Mouse (Mus musculus): ENCODE measurements at regions not wholly inside any gene's neighbourhood (a gene's known extent, or its start where the extent isn't known, plus 50 kb on each side); places are given as distances from the start of the nearest gene placed in this dataset.

GRCm38 (mm10) chr15:63658031-63658521, 186.9 kb downstream of the Gsdmc2 start:
- no peaks in the 10 kb centered on the region for H3K36me3 ChIP-seq (replicated peaks in 1 of 2; ENCODE audit: control insufficient read depth in 1 of 2, insufficient read depth in 1 of 2, low read length in 1 of 2)
- no peak overlapping the region for H3K9ac ChIP-seq (ENCODE audit: insufficient read depth, low read depth)
- dilution Hi-C loops (cut with MboI; ENCODE audit: extremely low pct_ligation_motif_present, extremely low pct_unique_long_range_greater_than_20kb, low sequenced_read_pairs) = no loop called here
- TF ChIP-seq TBP (conservative IDR thresholded peaks at IDR 0.05; ENCODE audit: low read depth, low read length) (no peak), BHLHE40 (IDR thresholded peaks at IDR 0.05; ENCODE audit: low read depth, low read length) (no peak), NRF1 (IDR thresholded peaks at IDR 0.05; ENCODE audit: low read depth, low read length) (no peak), KAT2A (IDR thresholded peaks at IDR 0.05; ENCODE audit: insufficient replicate concordance, low read length) (no peak), JUN (IDR thresholded peaks at IDR 0.05; ENCODE audit: insufficient read depth, low read depth, low read length) (no peak), ZKSCAN1 (IDR thresholded peaks at IDR 0.05; ENCODE audit: borderline replicate concordance, low read depth, low read length) (no peak), NELFE (IDR thresholded peaks at IDR 0.05; ENCODE audit: low read depth, low read length) (no peak), USF2 (conservative IDR thresholded peaks at IDR 0.05; ENCODE audit: low read depth, low read length) (no peak), USF1 (IDR thresholded peaks at IDR 0.05; ENCODE audit: low read depth, low read length) (no peak), ZC3H11A (IDR thresholded peaks at IDR 0.05; ENCODE audit: low read depth, low read length) (no peak), RCOR1 (conservative IDR thresholded peaks at IDR 0.05; ENCODE audit: low read depth, low read length) (no peak), GABPA (IDR thresholded peaks at IDR 0.05; ENCODE audit: insufficient replicate concordance, low read depth, low read length) (no peak), CHD2 (IDR thresholded peaks at IDR 0.05; ENCODE audit: low read length) (no peak), JUND (conservative IDR thresholded peaks at IDR 0.05; ENCODE audit: low read depth, low read length) (no peak), MAX (IDR thresholded peaks at IDR 0.05; ENCODE audit: low read length) (no peak)
- H3K4me1 ChIP-seq (ENCODE audit: control insufficient read depth in 1 of 2, insufficient read depth in 2 of 2) = peaks cover 0 to 14% of the 10 kb centered on the region in 2 experiments; a peak in 2 of 4 replicates
- H3K27ac ChIP-seq (ENCODE audit: insufficient read depth, low read depth) = no peak overlapping the region
- H3K4me3 ChIP-seq (replicated peaks in 1 of 3; ENCODE audit: low read depth in 2 of 3, low read length in 2 of 3, poor library complexity in 1 of 3) = no peak overlapping the region
- no peaks in the 10 kb centered on the region for H3K27me3 ChIP-seq (replicated peaks)
- no peaks in the 10 kb centered on the region for H3K79me2 ChIP-seq (replicated peaks; ENCODE audit: control insufficient read depth, extremely low read depth, insufficient read depth, poor library complexity, severe bottlenecking)
- DNase-seq (ENCODE audit: extremely low read depth) = no peak
- H3K4me2 ChIP-seq (ENCODE audit: insufficient read depth, low read depth, poor library complexity, severe bottlenecking) = no peak overlapping the region
- H3K9me3 ChIP-seq (replicated peaks; ENCODE audit: low read length) = no peaks in the 10 kb centered on the region
- in situ Hi-C loops (cut with MboI; ENCODE audit: low pct_ligation_motif_present, low pct_unique_long_range_greater_than_20kb, low sequenced_read_pairs) = no loop called here

GRCm38 (mm10) chr15:63652216-63652961, 192.6 kb downstream of the Gsdmc2 start:
- dilution Hi-C loops (cut with MboI; ENCODE audit: extremely low pct_ligation_motif_present, extremely low pct_unique_long_range_greater_than_20kb, low sequenced_read_pairs) (no loop called here), in situ Hi-C loops (cut with MboI; ENCODE audit: low pct_ligation_motif_present, low pct_unique_long_range_greater_than_20kb, low sequenced_read_pairs) (loop anchor here (5.0 kb wide), 1 partner anchor 1670 kb away; no protein-coding TSS in a partner anchor)
- Histone ChIP-seq H3K4me2 (ENCODE audit: insufficient read depth, low read depth, poor library complexity, severe bottlenecking) (0 out of 2 replicates have a peak overlapping the region, but pooled peaks have one; percentile 6), H3K9ac (ENCODE audit: insufficient read depth, low read depth) (no peak overlapping the region), H3K27ac (ENCODE audit: insufficient read depth, low read depth) (no peak overlapping the region), H3K79me2 (replicated peaks; ENCODE audit: control insufficient read depth, extremely low read depth, insufficient read depth, poor library complexity, severe bottlenecking) (no peaks in the 10 kb centered on the region), H3K4me1 (ENCODE audit: control insufficient read depth in 1 of 2, insufficient read depth in 2 of 2) (peaks cover under 1 to 9% of the 10 kb centered on the region in 2 experiments; a peak in 3 of 4 replicates), H3K9me3 (replicated peaks; ENCODE audit: low read length) (no peaks in the 10 kb centered on the region), H3K36me3 (replicated peaks in 1 of 2; ENCODE audit: control insufficient read depth in 1 of 2, insufficient read depth in 1 of 2, low read length in 1 of 2) (no peaks in the 10 kb centered on the region), H3K27me3 (replicated peaks) (no peaks in the 10 kb centered on the region), H3K4me3 (replicated peaks in 1 of 3; ENCODE audit: low read depth in 2 of 3, low read length in 2 of 3, poor library complexity in 1 of 3) (no peak overlapping the region)
- DNase-seq (ENCODE audit: extremely low read depth) = peak; percentile 84
- TF ChIP-seq CTCF (conservative IDR thresholded peaks at IDR 0.05 in 1 of 2, IDR thresholded peaks at IDR 0.05 in 1 of 2; ENCODE audit: low read depth in 2 of 2, low read length in 2 of 2) (peak; percentile 87 to 94), ZC3H11A (IDR thresholded peaks at IDR 0.05; ENCODE audit: low read depth, low read length) (peak; percentile 56), SIN3A (IDR thresholded peaks at IDR 0.05; ENCODE audit: low read length) (0 out of 2 replicates have a peak, but pooled peaks have one; percentile 38), ZNF384 (IDR thresholded peaks at IDR 0.05; ENCODE audit: low read depth, low read length) (peak; percentile 22; the same call in 1 of the 2 replicates), MXI1 (IDR thresholded peaks at IDR 0.05; ENCODE audit: low read depth, low read length) (no peak), RAD21 (IDR thresholded peaks at IDR 0.05; ENCODE audit: low read depth, low read length) (peak; percentile 99), GABPA (IDR thresholded peaks at IDR 0.05; ENCODE audit: insufficient replicate concordance, low read depth, low read length) (no peak), PAX5 (IDR thresholded peaks at IDR 0.05; ENCODE audit: low read length) (no peak), HCFC1 (IDR thresholded peaks at IDR 0.05; ENCODE audit: low read depth, low read length) (no peak), IRF4 (IDR thresholded peaks at IDR 0.05; ENCODE audit: low read depth, low read length) (peak; percentile 27; the same call in 1 of the 2 replicates), SMC3 (IDR thresholded peaks at IDR 0.05; ENCODE audit: low read depth, low read length) (peak; percentile 80)
